Mouse (Mus musculus) urinary bladder, postnatal 25 days (tissue): ENCODE data around the gene 2900026A02Rik.
"Not testable (repeated sequence)": the region's sequence is repeated elsewhere in the genome, so short reads cannot be mapped to it uniquely, and the experiment has no call there.

Experiments used
- DNase-seq: peaks from one replicate; pipeline ENCODE4 v3.0.0; 2022; ENCODE audit warnings: low spot score

Gene 2900026A02Rik

DNA sequence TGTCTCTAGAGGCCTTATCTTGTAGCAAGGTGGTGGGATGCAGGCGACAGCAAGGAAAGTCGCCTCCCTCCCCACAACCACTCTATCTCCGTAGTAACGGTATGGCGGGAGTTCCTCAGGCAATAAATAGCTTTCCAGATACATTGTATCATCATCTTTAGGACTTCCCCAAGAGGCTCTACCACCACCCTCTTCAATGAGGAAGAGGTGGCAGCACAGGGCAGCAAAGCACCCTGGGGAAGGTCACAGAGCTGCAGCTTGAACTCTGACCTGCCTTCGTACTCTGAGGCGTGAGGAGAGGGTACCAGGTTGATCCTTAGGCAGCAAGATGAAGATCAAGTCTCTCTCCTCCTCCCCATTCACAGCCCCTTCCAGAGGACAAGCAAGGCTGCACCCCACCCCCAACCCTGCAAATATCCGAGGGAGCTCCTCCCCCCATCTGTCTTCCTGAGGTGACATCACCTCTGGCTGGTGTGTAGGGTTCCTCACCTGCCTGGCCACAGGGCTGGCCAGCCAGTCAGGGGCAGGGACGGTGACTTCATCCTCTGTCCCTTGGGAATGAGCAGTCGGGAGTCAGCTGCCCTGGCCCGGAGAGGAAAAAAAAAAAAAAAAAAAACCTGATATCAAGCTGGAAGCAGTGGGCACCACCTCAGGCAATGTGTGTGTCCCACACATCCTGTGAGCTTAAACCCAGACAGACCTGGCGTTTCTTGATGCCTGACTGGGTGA is 98.5 kb downstream of the 2900026A02Rik start:
- no peak for DNase-seq

GRCm38 (mm10) chr5:113121591-113121875 is 99.5 kb downstream of the 2900026A02Rik start:
- DNase-seq: no peak

DNA sequence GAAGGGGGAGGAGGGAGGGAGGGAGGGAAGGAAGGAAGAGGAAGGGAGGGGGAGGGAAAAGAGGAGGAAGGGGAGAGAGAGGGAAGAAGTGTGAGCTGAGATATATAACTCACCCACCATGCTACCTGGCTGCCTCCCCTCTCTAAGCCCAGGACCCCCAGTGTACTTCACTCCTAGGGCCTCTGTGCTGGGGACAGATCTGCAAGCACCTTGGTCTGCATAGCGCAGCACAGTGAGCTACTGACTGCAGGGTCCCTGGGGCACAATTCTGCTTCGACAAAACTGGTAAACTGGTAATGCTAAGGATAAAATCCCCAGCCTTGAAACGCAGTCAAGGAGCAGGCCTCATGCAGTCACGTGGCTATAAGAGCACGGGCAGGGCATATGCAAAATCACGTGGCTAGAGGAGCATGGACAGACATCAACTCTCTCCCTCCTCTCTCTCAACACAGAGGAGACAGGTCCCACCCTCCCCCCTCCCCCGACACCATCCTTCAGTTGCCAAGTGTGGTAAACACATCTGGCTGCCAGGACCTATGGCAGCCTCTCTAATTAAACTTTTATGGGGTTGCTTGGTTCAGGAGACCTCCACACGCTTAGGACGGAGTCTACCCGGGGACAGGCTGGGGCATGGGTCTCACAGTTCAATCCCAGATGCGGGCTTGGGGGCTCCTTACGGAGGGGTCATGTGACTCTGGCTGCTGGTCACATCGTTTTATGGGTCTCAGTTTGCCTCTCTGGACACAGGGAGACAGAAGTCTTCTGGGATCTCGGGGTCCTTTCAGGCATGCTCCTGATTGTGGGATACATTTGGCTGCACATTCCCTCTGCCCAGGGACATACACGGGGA is 100.1 kb downstream of the 2900026A02Rik start:
- no peak for DNase-seq

GRCm38 (mm10) chr5:113119861-113120465 is 101.1 kb downstream of the 2900026A02Rik start:
- DNase-seq: no peak

GRCm38 (mm10) chr5:113119291-113119690 is 101.7 kb downstream of the 2900026A02Rik start:
- no peak for DNase-seq

- no peak for DNase-seq
Measured at GRCm38 (mm10) chr5:113118695-113119094, 102.3 kb downstream of the 2900026A02Rik start.

DNA sequence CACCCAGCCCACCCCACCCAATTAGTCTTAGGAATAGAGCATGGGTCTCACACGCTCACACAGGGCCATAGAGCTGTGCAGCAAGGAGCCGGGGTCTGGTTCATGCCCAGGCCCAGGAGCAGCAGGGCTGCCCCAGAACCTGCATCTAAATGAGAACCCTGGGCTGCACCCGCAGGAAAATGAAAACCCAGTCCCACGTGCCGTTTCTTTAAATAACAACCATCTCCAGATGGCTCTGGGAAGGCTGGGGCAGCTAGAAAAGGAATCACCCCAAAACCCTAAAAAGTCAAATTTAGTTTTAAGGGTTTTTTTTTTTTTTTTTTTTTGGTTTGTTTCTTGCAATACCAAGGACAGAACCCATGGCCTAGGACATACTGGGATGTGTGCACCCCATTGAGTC is 103.7 kb downstream of the 2900026A02Rik start:
- DNase-seq: no peak

DNA sequence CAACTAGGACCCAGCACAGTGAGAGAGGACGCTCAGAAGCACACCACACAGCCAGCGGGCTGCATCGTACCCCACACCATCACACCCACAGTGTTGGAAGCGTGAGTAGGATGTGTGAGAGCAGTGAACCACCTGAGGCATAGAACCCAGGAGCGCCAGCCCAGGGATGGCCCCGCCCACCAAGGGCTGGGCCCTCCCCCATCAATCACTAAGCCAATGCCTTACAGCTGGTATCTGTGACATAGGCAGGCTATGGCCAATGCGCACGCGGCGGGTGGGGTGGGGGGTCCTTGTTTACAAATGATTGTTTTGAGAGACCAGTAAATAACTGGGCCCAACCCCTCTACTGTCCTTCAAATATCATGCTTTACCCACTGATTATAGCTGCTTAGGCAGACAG is 105.1 kb downstream of the 2900026A02Rik start:
- DNase-seq: no peak

DNA sequence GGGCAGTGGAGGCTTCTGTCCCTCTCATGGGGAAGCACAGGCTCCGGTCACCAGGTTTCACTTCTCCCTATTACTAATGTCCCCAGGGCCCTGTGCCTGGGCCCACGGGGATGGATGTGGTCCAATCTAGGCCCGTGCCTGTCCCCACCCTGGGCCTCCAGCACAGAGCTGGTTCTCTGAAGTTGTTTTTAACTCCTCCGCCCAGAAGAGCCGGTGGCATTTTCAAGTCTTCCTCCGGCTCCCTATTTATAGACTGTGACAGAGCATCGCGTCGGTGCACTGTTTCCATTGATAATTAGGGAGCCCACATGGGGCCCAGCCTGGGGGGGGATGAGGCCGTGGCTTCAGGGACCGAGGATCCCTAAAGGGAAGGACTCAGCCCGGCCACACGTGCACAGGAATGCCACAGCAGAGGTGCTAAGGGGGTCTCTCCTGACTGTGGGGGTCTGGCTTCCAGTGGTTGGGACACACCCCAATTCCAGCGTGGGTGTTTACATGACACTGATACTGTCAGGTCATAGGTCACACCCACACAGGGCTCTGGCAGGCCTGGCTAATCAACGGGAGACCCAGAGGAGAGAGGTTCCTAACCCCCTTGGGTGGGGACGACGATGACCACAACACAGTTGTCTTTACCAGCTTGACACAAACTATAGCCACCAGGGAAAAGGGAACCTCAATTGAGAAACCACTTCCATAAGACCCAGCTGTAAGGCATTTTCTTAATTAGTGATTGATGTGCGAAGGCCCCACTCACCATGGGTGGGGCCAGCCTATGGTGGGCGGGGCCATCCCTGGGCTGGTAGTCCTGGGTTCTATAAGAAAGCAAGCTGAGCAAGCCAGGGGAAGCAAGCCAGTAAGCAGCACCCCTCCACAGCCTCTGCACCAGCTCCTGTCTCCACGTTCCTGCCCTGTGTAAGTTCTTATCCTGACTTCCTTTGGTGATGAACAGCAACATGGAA is 106.5 kb downstream of the 2900026A02Rik start:
- no peak for DNase-seq

GRCm38 (mm10) chr5:113113120-113113519 is 107.9 kb downstream of the 2900026A02Rik start:
- no peak for DNase-seq

DNA sequence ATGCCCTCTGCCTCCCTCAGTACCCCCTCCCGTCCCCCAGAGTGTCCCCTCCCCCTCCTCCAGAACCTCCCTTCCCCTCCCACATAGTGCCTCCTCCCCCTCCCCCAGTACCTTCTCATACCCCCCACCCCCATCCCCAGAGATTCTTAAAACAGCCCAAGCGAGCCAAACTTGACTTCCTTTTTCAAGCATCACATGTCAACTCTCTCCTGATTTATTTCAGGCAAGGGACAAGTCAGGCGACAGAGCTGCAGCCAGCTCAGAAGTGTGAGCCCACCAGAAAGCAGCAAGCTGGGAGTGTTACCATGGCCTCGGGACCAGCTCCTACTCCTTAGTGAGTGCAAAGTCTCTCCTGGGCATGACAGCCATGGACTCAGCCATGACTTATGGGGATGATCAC is 109.7 kb downstream of the 2900026A02Rik start:
- DNase-seq: no peak

DNA sequence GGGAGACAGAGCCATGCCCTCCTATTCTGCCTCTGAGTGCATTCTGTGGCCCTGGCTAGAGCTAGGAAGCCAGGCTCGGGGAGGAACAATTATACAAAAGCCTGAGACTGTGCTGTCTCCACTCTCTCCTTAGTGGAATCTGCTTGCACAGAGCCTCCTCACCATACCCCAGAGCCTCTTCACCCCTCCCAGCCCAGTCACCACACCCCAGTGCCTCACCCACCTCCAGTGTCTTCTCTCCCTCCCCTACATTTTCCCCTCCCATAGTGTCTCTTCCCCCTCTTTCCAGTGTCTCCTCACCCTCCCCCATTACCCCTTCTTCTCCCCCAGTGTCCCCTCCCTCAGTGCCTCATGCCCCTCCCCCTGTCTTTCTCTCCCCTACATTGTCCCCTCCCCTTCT is 110.1 kb downstream of the 2900026A02Rik start:
- no peak for DNase-seq

- DNase-seq: not testable (repeated sequence)
Measured at GRCm38 (mm10) chr5:113109651-113110050, 111.4 kb downstream of the 2900026A02Rik start.

GRCm38 (mm10) chr5:113108165-113108764 is 112.8 kb downstream of the 2900026A02Rik start:
- no peak for DNase-seq

- no peak for DNase-seq
Measured at GRCm38 (mm10) chr5:113107709-113108108, 113.3 kb downstream of the 2900026A02Rik start.

DNA sequence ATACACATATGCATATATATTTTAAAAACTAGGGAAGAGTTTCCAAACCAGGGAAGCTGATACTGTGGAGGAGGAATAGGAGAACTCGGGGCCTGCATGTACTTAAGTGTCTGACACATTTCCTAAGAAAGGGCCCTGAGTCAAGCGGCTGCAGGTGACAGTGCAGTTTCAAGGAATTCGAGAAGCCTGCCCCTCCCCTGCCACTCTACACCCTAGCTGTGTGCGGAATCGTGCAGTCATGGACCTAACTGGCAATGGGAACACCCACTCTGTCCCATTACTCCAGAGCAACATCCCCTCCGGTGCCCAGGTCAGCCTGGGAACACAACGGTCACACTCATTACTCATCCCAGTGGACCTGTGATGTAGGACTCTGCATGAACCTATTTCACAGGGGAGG is 114.4 kb downstream of the 2900026A02Rik start:
- DNase-seq: no peak

DNA sequence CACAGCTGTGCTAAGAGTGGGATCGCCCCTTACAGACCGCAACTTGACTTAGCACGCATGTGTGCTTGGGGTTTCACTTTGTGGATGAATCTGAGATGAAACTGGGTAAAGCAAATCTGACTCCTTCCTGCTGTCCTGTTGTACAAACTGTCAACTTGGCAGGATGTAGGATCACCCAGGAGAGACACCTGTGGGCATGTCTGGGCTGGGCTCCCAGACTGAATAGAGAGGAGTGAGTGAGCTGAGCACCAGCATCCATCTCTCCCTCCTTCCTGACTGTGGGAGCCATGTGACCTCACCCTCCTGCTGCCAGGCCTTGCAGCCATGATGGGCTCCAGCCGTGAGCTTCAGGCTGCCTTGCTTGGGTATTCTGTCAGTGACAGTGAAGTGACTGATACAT is 115.6 kb downstream of the 2900026A02Rik start:
- DNase-seq: no peak

DNA sequence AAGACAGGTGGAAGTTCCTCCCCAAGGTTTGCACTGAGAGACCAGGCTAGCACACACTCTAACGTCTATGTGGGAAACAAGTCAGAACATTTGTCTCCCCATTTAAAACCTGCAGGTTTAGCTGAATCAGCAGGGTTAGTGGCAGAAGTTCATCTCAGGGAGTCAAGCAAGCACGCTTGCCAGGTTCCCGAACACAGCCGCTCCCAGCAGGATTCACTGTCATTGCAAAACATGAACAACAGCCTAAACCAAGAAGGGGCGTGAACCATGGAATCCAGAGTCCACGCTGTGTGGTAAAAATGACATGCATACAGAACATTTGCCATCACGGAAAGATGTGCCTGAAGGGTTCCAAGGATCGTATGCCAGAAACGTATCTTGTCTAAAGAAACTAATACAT is 116.0 kb downstream of the 2900026A02Rik start:
- no peak for DNase-seq

DNA sequence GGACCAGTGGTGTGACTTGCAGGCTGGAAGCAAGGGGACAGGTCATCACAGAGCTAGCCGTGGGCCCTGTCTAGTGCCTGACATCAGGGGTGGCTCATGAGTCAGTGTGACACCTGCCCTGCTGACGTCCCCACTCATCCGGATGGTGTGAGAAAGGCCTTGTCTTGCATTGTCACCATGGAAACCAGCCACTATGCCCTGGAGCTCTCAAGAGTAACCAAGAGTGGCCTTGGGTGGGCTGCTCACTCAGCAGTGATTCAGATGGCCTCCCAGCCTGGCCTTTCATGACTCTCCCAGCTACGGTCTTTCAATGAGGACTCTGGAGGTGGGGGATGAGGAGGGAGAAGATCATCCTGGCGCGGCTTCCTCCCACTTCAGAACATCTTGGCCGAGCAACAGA is 118.6 kb downstream of the 2900026A02Rik start:
- no peak for DNase-seq

GRCm38 (mm10) chr5:113101457-113101856 is 119.6 kb downstream of the 2900026A02Rik start:
- no peak for DNase-seq

GRCm38 (mm10) chr5:113100422-113100821 is 120.6 kb downstream of the 2900026A02Rik start:
- DNase-seq: no peak
